Mouse (Mus musculus): ENCODE measurements at regions not wholly inside any gene's neighbourhood (a gene's known extent, or its start where the extent isn't known, plus 50 kb on each side); places are given as distances from the start of the nearest gene placed in this dataset.
"Not testable (repeated sequence)": the region's sequence is repeated elsewhere in the genome, so short reads cannot be mapped to it uniquely, and the experiment has no call there.

- DNase-seq = no peak
- intact Hi-C loops (cut with DNase I) = no loop called here
Observed at GRCm38 (mm10) chr3:11094804-11095203, 759.3 kb upstream of the Gm38303 start.

GRCm38 (mm10) chr3:11094138-11094537 is 758.7 kb upstream of the Gm38303 start:
- intact Hi-C loops (cut with DNase I) = no loop called here
- no peak for DNase-seq

- no peak for DNase-seq
- intact Hi-C loops (cut with DNase I) = no loop called here
Observed at GRCm38 (mm10) chr3:11083291-11083690, 747.8 kb upstream of the Gm38303 start.

GRCm38 (mm10) chr3:11074012-11074411 is 738.5 kb upstream of the Gm38303 start:
- no peak for DNase-seq
- intact Hi-C loops (cut with DNase I) = no loop called here

GRCm38 (mm10) chr3:11034995-11035769 is 699.7 kb upstream of the Gm38303 start:
- DNase-seq = no peak
- intact Hi-C loops (cut with DNase I) = no loop called here

GRCm38 (mm10) chr3:11029991-11030390 is 694.5 kb upstream of the Gm38303 start:
- intact Hi-C loops (cut with DNase I) = no loop called here
- no peak for DNase-seq

- intact Hi-C loops (cut with DNase I) = no loop called here
- peak; percentile 3 for DNase-seq
Observed at GRCm38 (mm10) chr3:11024422-11024821, 688.9 kb upstream of the Gm38303 start.

GRCm38 (mm10) chr3:11020048-11020447 is 684.6 kb upstream of the Gm38303 start:
- intact Hi-C loops (cut with DNase I) = no loop called here
- no peak for DNase-seq

GRCm38 (mm10) chr3:11014911-11015310 is 679.4 kb upstream of the Gm38303 start:
- DNase-seq; intact Hi-C loops (cut with DNase I): not testable (repeated sequence)

GRCm38 (mm10) chr3:11007363-11007762 is 671.9 kb upstream of the Gm38303 start:
- intact Hi-C loops (cut with DNase I) = no loop called here
- DNase-seq = no peak

- no peak for DNase-seq
- intact Hi-C loops (cut with DNase I) = no loop called here
Observed at GRCm38 (mm10) chr3:11006531-11007269, 671.2 kb upstream of the Gm38303 start.

- no peak for DNase-seq
- intact Hi-C loops (cut with DNase I) = no loop called here
Observed at GRCm38 (mm10) chr3:10978968-10979367, 643.5 kb upstream of the Gm38303 start.

- intact Hi-C loops (cut with DNase I) = no loop called here
Observed at GRCm38 (mm10) chr3:10974429-10974828, 638.9 kb upstream of the Gm38303 start.

GRCm38 (mm10) chr3:10952583-10952982 is 617.1 kb upstream of the Gm38303 start:
- intact Hi-C loops (cut with DNase I) = no loop called here

More at GRCm38 (mm10) chr3:10974429-10974828, 638.9 kb upstream of the Gm38303 start:
- DNase-seq = no peak

GRCm38 (mm10) chr3:10917056-10917455 is 581.6 kb upstream of the Gm38303 start:
- intact Hi-C loops (cut with DNase I) = no loop called here
- no peak for DNase-seq

More at GRCm38 (mm10) chr3:10952583-10952982, 617.1 kb upstream of the Gm38303 start:
- no peak for DNase-seq

- peak; percentile 35 for DNase-seq
- intact Hi-C loops (cut with DNase I) = no loop called here
Observed at GRCm38 (mm10) chr3:10891981-10892380, 556.5 kb upstream of the Gm38303 start.

Data from left cerebral cortex, postnatal 4 days (tissue).